Mouse (Mus musculus) kidney, postnatal 0 days (tissue): ENCODE results near the gene Med27. TPM values are rescaled to one million over a fixed set of nuclear protein-coding genes. Genes with fewer than 3 reads are reported as not detected.
A peak's percentile ranks its signal among the peaks of the same experiment; 100 is the strongest.

Source experiments
- ATAC-seq: fragments of 200-750 bp; cut with Nextera tagmentation; replicated peaks from 2 replicates; pipeline ENCODE4 v1.8.0; 2017; ENCODE audit warnings: low read depth, moderate number of reproducible peaks, moderate TSS enrichment, moderate library complexity; ENCODE audit not compliant: low FRiP score
- DNase-seq: peaks from one replicate; pipeline ENCODE4 v3.0.0-alpha.2; 2016; ENCODE audit warnings: low spot score
- H3K27ac ChIP-seq: fragments of 300-500 bp; sonication (generic); 2 replicates; pipeline ENCODE4 v1.5.1; 2014; ENCODE audit warnings: mild to moderate bottlenecking
- H3K27me3 ChIP-seq: fragments of 300-500 bp; sonication (generic); 2 replicates; pipeline ENCODE4 v1.6.1; 2014; ENCODE audit warnings: low read length, mixed read lengths; ENCODE audit not compliant: insufficient read depth
- H3K36me3 ChIP-seq: fragments of 300-500 bp; sonication (generic); 2 replicates; pipeline ENCODE4 v1.6.1; 2014; ENCODE audit warnings: low read length, mixed read lengths; ENCODE audit not compliant: insufficient read depth
- H3K4me1 ChIP-seq: fragments of 300-500 bp; sonication (generic); replicated peaks from 2 replicates; pipeline ENCODE4 v1.6.1; 2014; ENCODE audit warnings: antibody characterized with exemption, low read length, mixed read lengths; ENCODE audit not compliant: insufficient read depth
- H3K4me2 ChIP-seq: fragments of 300-500 bp; sonication (generic); 2 replicates; pipeline ENCODE4 v1.6.1; 2014; ENCODE audit warnings: mild to moderate bottlenecking, low read length, moderate library complexity, mixed read lengths
- H3K4me3 ChIP-seq: fragments of 300-500 bp; sonication (generic); replicated peaks from 2 replicates; pipeline ENCODE4 v1.5.1; 2014; ENCODE audit warnings: low read depth, low read length
- H3K9ac ChIP-seq: fragments of 300-500 bp; sonication (generic); 2 replicates; pipeline ENCODE4 v1.6.1; 2014; ENCODE audit warnings: low read depth, low read length
- H3K9me3 ChIP-seq: fragments of 300-500 bp; sonication (generic); replicated peaks from 2 replicates; pipeline ENCODE4 v1.6.1; 2016; ENCODE audit warnings: low read length, inconsistent platforms, mixed read lengths
- CTCF ChIP-seq: IDR thresholded peaks from 2 replicates; pipeline ENCODE4 v1.5.1; 2016; ENCODE audit warnings: antibody characterized with exemption, low read depth, mild to moderate bottlenecking, moderate library complexity
- WGBS: fragments of 180-500 bp; shearing (Covaris S2); extraction: QIAGEN DNeasy Blood & Tissue Kit; methylation state at CpG from one replicate; pipeline ENCODE4 v1.1.7; 2014; 5-methylcytosine and 5-hydroxymethylcytosine counted together
- polyA plus RNA-seq: library from polyadenylated mRNA; unstranded; fragments of >200 nt; fragmentation: Nextera tagmentation; extraction: Ambion mirVana; gene quantifications from 2 replicates; pipeline ENCODE4 v1.2.1, GENCODE M21; 2015

Gene Med27
- polyA plus RNA-seq, 1 experiment from 2014 or later = 38.1 TPM

DNA sequence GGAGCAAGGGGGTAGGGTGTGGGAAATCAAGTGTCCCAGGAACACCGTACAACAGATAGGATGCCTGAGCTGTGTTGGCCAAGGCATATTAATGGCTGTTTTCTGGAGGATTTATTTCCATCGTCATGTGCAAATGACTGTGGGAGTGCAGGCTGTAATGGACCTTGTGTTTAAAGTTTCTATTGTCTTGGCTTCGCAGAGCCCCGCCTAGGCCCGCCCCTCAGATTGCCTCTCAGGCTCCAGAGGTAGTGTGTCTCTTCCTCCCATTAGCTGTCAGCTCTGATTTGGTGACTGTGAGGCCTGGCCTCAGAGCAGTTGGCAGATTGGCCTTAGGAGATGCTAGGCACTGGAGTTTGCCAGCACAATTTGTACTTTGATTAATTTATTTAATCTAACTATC lies 22.1 kb downstream of the Med27 start:
- Histone ChIP-seq H3K36me3 (no peaks in the 10 kb centered on the region), H3K27ac (no peak overlapping the region), H3K9me3 (no peaks in the 10 kb centered on the region), H3K9ac (no peak overlapping the region), H3K27me3 (no peaks in the 10 kb centered on the region), H3K4me2 (no peak overlapping the region), H3K4me3 (no peak overlapping the region), H3K4me1 (no peaks in the 10 kb centered on the region)
- no peak for TF ChIP-seq CTCF
- WGBS = 14% methylated on average over 5 of the region's 5 CpGs
- DNase-seq (peak; percentile 74), ATAC-seq (peak; percentile 21; the same call in 1 of the 2 replicates)

DNA sequence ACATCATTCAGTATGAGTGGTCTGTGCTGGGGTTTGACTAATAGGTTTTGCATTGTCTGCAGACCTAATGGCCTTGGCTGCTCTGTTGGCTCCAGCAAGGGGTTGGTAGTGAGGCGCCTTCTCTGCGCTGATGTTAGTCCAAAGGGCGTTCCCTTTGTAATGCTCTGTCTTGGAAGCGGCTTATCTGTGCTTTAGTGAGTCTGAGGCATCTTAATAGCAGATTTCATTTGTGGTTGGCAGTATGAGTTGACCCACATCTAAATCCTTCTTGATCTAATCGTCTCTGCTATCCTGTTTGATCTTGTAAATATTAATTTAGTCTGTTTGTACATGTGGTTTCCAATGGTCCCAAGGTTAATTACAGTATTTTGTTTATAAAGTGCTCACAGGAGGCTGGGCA lies 25.6 kb downstream of the Med27 start:
- WGBS = 85% methylated on average over 5 of the region's 5 CpGs
- Histone ChIP-seq H3K27me3 (no peaks in the 10 kb centered on the region), H3K4me1 (no peaks in the 10 kb centered on the region), H3K4me3 (no peak overlapping the region), H3K4me2 (no peak overlapping the region), H3K27ac (no peak overlapping the region), H3K9ac (no peak overlapping the region), H3K36me3 (no peaks in the 10 kb centered on the region), H3K9me3 (no peaks in the 10 kb centered on the region)
- TF ChIP-seq CTCF = no peak
- ATAC-seq (no peak), DNase-seq (no peak)

DNA sequence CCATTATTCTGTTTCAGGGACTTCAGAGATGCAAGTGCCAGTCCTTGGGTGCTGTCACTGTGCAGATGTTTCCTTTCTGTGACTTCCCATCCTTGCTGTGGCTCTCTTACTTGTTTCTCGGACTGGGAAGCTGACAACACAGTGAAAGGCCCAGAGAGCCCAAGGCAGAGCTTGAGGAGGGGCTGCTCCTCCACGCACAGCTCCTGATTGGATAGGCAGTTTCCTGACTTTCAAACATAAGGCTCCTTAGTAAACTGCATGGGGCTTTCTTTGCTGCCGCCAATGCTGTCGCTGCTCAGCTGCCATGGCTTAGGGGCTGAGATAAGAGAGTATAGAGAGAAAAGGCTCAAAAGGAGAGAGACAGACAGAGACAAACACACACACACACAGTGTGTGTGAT lies 35.1 kb downstream of the Med27 start:
- Histone ChIP-seq H3K27ac (no peak overlapping the region), H3K4me1 (no peaks in the 10 kb centered on the region), H3K4me3 (no peak overlapping the region), H3K9me3 (no peaks in the 10 kb centered on the region), H3K4me2 (no peak overlapping the region), H3K36me3 (no peaks in the 10 kb centered on the region), H3K9ac (no peak overlapping the region), H3K27me3 (no peaks in the 10 kb centered on the region)
- TF ChIP-seq CTCF = no peak
- ATAC-seq (no peak), DNase-seq (no peak)
- 44% methylated on average over 4 of the region's 4 CpGs for WGBS

DNA sequence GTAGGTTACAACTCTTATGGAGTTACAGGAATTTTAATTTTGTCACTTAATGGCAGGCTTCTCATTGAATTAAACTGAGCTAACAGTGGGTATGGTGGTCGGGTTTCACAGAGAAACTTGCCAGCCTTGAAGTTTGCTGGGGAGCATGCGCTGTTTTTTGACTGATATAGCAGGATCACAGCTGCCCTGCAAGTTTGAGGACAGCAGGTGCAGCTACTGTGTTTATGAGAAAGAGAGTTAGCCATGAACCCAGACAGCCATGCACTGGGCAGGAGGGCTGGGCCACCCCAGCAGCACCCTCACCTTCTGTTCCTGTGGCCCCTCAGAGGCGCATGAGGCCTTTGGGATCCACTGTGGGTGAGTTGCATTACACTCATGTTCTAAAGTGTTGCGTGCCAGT lies 36.0 kb downstream of the Med27 start:
- no peak for ATAC-seq
- no peaks in the 10 kb centered on the region for H3K9me3 ChIP-seq
- no peak overlapping the region for H3K9ac ChIP-seq
- H3K27ac ChIP-seq = no peak overlapping the region
- DNase-seq = no peak
- TF ChIP-seq CTCF = no peak
- H3K4me1 ChIP-seq = no peaks in the 10 kb centered on the region
- no peak overlapping the region for H3K4me2 ChIP-seq
- H3K36me3 ChIP-seq = no peaks in the 10 kb centered on the region
- 81% methylated on average over 4 of the region's 4 CpGs for WGBS
- H3K27me3 ChIP-seq = no peaks in the 10 kb centered on the region
- H3K4me3 ChIP-seq = no peak overlapping the region

DNA sequence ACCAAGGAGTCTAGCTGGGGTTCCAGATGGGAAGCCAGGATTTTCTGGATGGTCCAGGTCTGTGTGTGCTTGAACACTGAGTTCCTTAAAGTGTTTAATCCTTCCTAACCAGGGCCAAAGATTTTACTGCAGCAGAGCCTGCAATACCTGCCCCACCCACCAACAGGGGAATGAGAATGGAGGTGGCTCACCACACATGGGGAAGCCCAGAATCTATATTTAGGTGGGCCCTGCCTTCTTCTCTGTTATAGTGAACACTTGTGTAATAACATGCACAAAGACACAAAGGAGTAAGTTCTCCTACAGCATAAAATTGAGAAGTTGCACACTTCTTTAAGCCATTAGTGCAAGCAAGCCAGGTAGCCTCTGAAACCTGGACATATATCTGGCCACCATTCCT lies 36.5 kb downstream of the Med27 start:
- Histone ChIP-seq H3K27ac (no peak overlapping the region), H3K36me3 (no peaks in the 10 kb centered on the region), H3K4me1 (no peaks in the 10 kb centered on the region), H3K4me2 (no peak overlapping the region), H3K9ac (no peak overlapping the region), H3K9me3 (no peaks in the 10 kb centered on the region), H3K27me3 (no peaks in the 10 kb centered on the region), H3K4me3 (no peak overlapping the region)
- DNase-seq (no peak), ATAC-seq (no peak)
- TF ChIP-seq CTCF = no peak

DNA sequence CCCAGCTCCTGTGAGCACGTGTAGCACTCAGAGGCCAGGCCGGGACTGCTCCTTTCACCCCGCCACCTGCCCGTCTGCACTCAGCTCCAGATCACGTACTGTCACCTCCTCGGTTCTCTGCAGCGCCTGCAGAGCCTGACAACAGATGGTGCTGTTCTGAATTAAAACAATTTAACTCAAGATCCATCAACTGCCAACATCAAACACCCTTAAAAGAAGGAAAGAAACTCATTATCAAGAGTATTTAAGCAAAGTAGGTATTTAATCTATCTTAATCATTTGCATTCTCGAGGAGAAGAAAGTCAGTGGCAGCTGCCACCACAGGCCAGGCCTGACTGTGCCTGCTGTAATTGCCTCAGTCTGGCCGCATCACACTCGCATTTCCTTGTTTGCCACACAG lies 38.8 kb downstream of the Med27 start:
- no peak for TF ChIP-seq CTCF
- no peaks in the 10 kb centered on the region for H3K27me3 ChIP-seq
- 75% methylated on average over 10 of the region's 10 CpGs for WGBS
- H3K27ac ChIP-seq = no peak overlapping the region
- no peaks in the 10 kb centered on the region for H3K4me1 ChIP-seq
- ATAC-seq (no peak), DNase-seq (no peak)
- H3K4me2 ChIP-seq = no peak overlapping the region
- H3K9ac ChIP-seq = no peak overlapping the region
- H3K9me3 ChIP-seq = no peaks in the 10 kb centered on the region
- H3K36me3 ChIP-seq = no peaks in the 10 kb centered on the region
- no peak overlapping the region for H3K4me3 ChIP-seq

DNA sequence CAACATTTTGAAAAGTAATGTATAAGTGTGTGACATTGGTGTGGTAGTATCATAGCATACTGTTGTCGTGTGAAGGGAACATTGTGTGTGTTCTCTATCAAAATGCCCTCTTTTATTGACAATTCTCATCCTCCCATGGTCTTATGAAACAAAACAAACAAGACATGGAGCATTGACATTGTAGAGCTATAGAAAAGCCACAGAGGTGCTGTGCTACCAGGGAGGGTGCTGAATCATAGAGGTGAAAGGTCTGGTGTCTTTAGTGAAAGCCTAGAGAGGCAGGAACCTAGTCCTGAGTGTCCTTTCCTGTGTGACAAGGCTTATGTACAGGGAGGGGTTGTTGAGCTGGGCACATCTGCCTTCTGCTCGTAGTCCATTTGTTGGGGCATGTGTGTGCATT lies 40.6 kb downstream of the Med27 start:
- 87% methylated on average over 2 of the region's 2 CpGs for WGBS
- Histone ChIP-seq H3K27me3 (no peaks in the 10 kb centered on the region), H3K9ac (no peak overlapping the region), H3K4me3 (no peak overlapping the region), H3K36me3 (no peaks in the 10 kb centered on the region), H3K4me2 (no peak overlapping the region), H3K27ac (no peak overlapping the region), H3K4me1 (no peaks in the 10 kb centered on the region), H3K9me3 (no peaks in the 10 kb centered on the region)
- ATAC-seq (no peak), DNase-seq (no peak)
- no peak for TF ChIP-seq CTCF
